Mouse (Mus musculus): ENCODE results near the gene Ola1.

- TF ChIP-seq EP300 (IDR thresholded peaks at IDR 0.05; ENCODE audit: low read depth) (no peak), CTCF (IDR thresholded peaks at IDR 0.05; ENCODE audit: low read depth) (no peak)
Measured at GRCm38 (mm10) chr2:73060259-73060585, 158.5 kb downstream of the Ola1 start.

Data from heart, postnatal 0 days (tissue).